Mouse (Mus musculus): Measurements from ENCODE around the gene Cers6.

DNA sequence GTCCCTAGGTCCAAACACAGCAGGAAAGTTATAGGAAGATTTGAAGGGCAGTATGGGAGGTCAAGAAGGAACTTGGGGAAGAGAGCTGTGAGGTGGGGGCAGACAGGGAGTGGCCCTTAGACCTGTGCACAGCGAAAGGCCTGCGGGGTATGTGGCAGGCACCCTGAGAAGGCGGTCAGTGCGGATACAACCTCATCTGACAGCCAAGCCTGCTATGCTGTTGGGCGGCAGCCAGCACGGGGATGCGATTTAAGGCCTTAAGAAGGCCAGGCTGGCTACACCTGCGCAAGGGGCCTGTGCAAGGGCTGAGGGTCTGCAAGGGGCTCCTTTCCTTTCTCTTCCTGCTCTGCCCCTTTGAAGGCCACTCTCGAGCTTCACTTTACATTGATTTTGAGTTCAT lies 63.1 kb downstream of the Cers6 start:
- no peak for TF ChIP-seq POLR2A (IDR thresholded peaks at IDR 0.05; ENCODE audit: low read depth, low read length)
- no peak for TF ChIP-seq CTCF (IDR thresholded peaks at IDR 0.05; ENCODE audit: extremely low read depth, insufficient read depth, insufficient read length, insufficient replicate concordance)
